Mouse (Mus musculus) MEL (cell line): Measurements from ENCODE around the gene Hoxc9. TPM values are rescaled to one million over a fixed set of nuclear protein-coding genes. Genes with fewer than 3 reads are reported as not detected.

ENCODE experiments used
- DNase-seq: peaks from one replicate; pipeline ENCODE4 v3.0.0; 2011; ENCODE audit warnings: low read depth, low spot score
- H3K27ac ChIP-seq: 2 replicates; pipeline ENCODE4 v1.5.1; 2012; ENCODE audit warnings: low read depth, mild to moderate bottlenecking, control low read depth, low read length, moderate library complexity; ENCODE audit not compliant: control insufficient read depth
- H3K27me3 ChIP-seq, 2 experiments: fragments of 150-350 bp in 1 of 2; sonication (generic) in 1 of 2; 2 replicates each; pipeline ENCODE4 v1.6.1; 2012; ENCODE audit warnings: low read length in 2 of 2, mild to moderate bottlenecking in 2 of 2, improper control_type of control experiment in 1 of 2, moderate library complexity in 1 of 2; ENCODE audit not compliant: insufficient read depth in 2 of 2, control insufficient read depth in 1 of 2
- H3K36me3 ChIP-seq, 2 experiments: 2 replicates each; pipeline ENCODE4 v1.6.1; 2012 to 2014; ENCODE audit warnings: low read length in 2 of 2, improper control_type of control experiment in 1 of 2, inconsistent platforms in 1 of 2, mild to moderate bottlenecking in 1 of 2; ENCODE audit not compliant: insufficient read depth in 2 of 2, control insufficient read depth in 1 of 2
- H3K4me1 ChIP-seq, 2 experiments: fragments of 150-350 bp in 1 of 2; sonication (generic) in 1 of 2; 2 replicates each; pipeline ENCODE4 v1.6.1; 2012; ENCODE audit warnings: low read length in 2 of 2, improper control_type of control experiment in 1 of 2, mild to moderate bottlenecking in 1 of 2; ENCODE audit not compliant: insufficient read depth in 2 of 2, control insufficient read depth in 1 of 2
- H3K4me3 ChIP-seq, 2 experiments: fragments of 150-350 bp in 1 of 2; sonication (generic) in 1 of 2; 2 replicates each; pipeline ENCODE4 v1.5.1; 2012; ENCODE audit warnings: low read depth in 2 of 2, low read length in 2 of 2, mild to moderate bottlenecking in 2 of 2, moderate library complexity in 2 of 2, control low read depth in 1 of 2, improper control_type of control experiment in 1 of 2; ENCODE audit not compliant: control insufficient read depth in 1 of 2, insufficient read depth in 1 of 2
- H3K79me2 ChIP-seq: 2 replicates; pipeline ENCODE4 v1.6.1; 2012; ENCODE audit warnings: mild to moderate bottlenecking, low read length, moderate library complexity; ENCODE audit not compliant: control insufficient read depth, poor library complexity, insufficient read depth
- H3K9ac ChIP-seq: 2 replicates; pipeline ENCODE4 v1.6.1; 2012; ENCODE audit warnings: low read depth, mild to moderate bottlenecking, control low read depth, low read length, moderate library complexity; ENCODE audit not compliant: control insufficient read depth, poor library complexity, severe bottlenecking
- H3K9me3 ChIP-seq: fragments of 150-350 bp; sonication (generic); replicated peaks from 2 replicates; pipeline ENCODE4 v1.6.1; 2012; ENCODE audit warnings: mild to moderate bottlenecking, low read length, improper control_type of control experiment, moderate library complexity; ENCODE audit not compliant: insufficient read depth
- BHLHE40 ChIP-seq: IDR thresholded peaks from 2 replicates; pipeline ENCODE4 v1.6.1; 2012; ENCODE audit warnings: low read depth, mild to moderate bottlenecking, inconsistent platforms, low read length, improper control_type of control experiment, borderline replicate concordance
- CHD1 ChIP-seq: IDR thresholded peaks from 2 replicates; pipeline ENCODE4 v1.6.1; 2012; ENCODE audit warnings: low read depth, mild to moderate bottlenecking, inconsistent platforms, low read length, improper control_type of control experiment
- CHD2 ChIP-seq: IDR thresholded peaks from 2 replicates; pipeline ENCODE4 v1.6.1; 2011; ENCODE audit warnings: low read length, improper control_type of control experiment
- CTCF ChIP-seq, 3 experiments: IDR thresholded peaks in 2 of 3; conservative IDR thresholded peaks in 1 of 3; 2 replicates each; pipeline ENCODE4 v1.5.1; 2011 to 2012; ENCODE audit warnings: low read length in 3 of 3, low read depth in 2 of 3, mild to moderate bottlenecking in 2 of 3, improper control_type of control experiment in 1 of 3, inconsistent platforms in 1 of 3, mixed read lengths in 1 of 3, moderate library complexity in 1 of 3; ENCODE audit not compliant: control insufficient read depth in 1 of 3, insufficient read depth in 1 of 3, poor library complexity in 1 of 3, severe bottlenecking in 1 of 3
- EP300 ChIP-seq, 2 experiments: IDR thresholded peaks; 2 replicates each; pipeline ENCODE4 v1.6.1; 2011; ENCODE audit warnings: improper control_type of control experiment in 2 of 2, low read length in 2 of 2, low read depth in 1 of 2, mild to moderate bottlenecking in 1 of 2
- HCFC1 ChIP-seq: IDR thresholded peaks from 2 replicates; pipeline ENCODE4 v1.6.1; 2012; ENCODE audit warnings: low read depth, mild to moderate bottlenecking, inconsistent platforms, low read length, improper control_type of control experiment, moderate library complexity
- KAT2A ChIP-seq: conservative IDR thresholded peaks from 2 replicates; pipeline ENCODE4 v1.6.1; 2012; ENCODE audit warnings: low read depth, low read length, improper control_type of control experiment, inconsistent platforms
- MAZ ChIP-seq: IDR thresholded peaks from 2 replicates; pipeline ENCODE4 v1.6.1; 2012; ENCODE audit warnings: low read depth, mild to moderate bottlenecking, inconsistent platforms, low read length, improper control_type of control experiment
- MXI1 ChIP-seq: IDR thresholded peaks from 2 replicates; pipeline ENCODE4 v1.6.1; 2011; ENCODE audit warnings: mild to moderate bottlenecking, low read depth, low read length, improper control_type of control experiment
- NRF1 ChIP-seq: IDR thresholded peaks from 2 replicates; pipeline ENCODE4 v1.6.1; 2014; ENCODE audit warnings: low read depth, mild to moderate bottlenecking, inconsistent platforms, low read length, improper control_type of control experiment, moderate library complexity; ENCODE audit not compliant: poor library complexity, insufficient read depth, severe bottlenecking
- POLR2A ChIP-seq, 2 experiments: IDR thresholded peaks; 2 replicates each; pipeline ENCODE4 v1.6.1; 2011 to 2012; ENCODE audit warnings: low read length in 2 of 2, mild to moderate bottlenecking in 2 of 2, control low read depth in 1 of 2, improper control_type of control experiment in 1 of 2, low read depth in 1 of 2, moderate library complexity in 1 of 2; ENCODE audit not compliant: control insufficient read depth in 1 of 2, insufficient read depth in 1 of 2, poor library complexity in 1 of 2
- RAD21 ChIP-seq: IDR thresholded peaks from 2 replicates; pipeline ENCODE4 v1.6.1; 2011; ENCODE audit warnings: mild to moderate bottlenecking, low read depth, low read length, improper control_type of control experiment
- RCOR1 ChIP-seq: IDR thresholded peaks from 2 replicates; pipeline ENCODE4 v1.6.1; 2012; ENCODE audit warnings: low read depth, mild to moderate bottlenecking, inconsistent platforms, low read length, improper control_type of control experiment
- SMC3 ChIP-seq: IDR thresholded peaks from 2 replicates; pipeline ENCODE4 v1.6.1; 2011; ENCODE audit warnings: low read depth, low read length, improper control_type of control experiment
- TBP ChIP-seq: IDR thresholded peaks from 2 replicates; pipeline ENCODE4 v1.8.0; 2011; ENCODE audit warnings: low read depth, low read length, improper control_type of control experiment
- USF1 ChIP-seq: IDR thresholded peaks from 2 replicates; pipeline ENCODE4 v1.6.1; 2014; ENCODE audit warnings: low read depth, mild to moderate bottlenecking, inconsistent platforms, low read length, improper control_type of control experiment, moderate library complexity
- USF2 ChIP-seq, 2 experiments: IDR thresholded peaks; 2 replicates each; pipeline ENCODE4 v1.6.1; 2011 to 2012; ENCODE audit warnings: improper control_type of control experiment in 2 of 2, low read length in 2 of 2, borderline replicate concordance in 1 of 2, inconsistent platforms in 1 of 2, low read depth in 1 of 2, mild to moderate bottlenecking in 1 of 2; ENCODE audit not compliant: insufficient read depth in 1 of 2
- ZC3H11A ChIP-seq: IDR thresholded peaks from 2 replicates; pipeline ENCODE4 v1.6.1; 2012; ENCODE audit warnings: low read depth, mild to moderate bottlenecking, inconsistent platforms, low read length, improper control_type of control experiment
- ZMIZ1 ChIP-seq: IDR thresholded peaks from 2 replicates; pipeline ENCODE4 v1.6.1; 2012; ENCODE audit warnings: low read depth, mild to moderate bottlenecking, inconsistent platforms, low read length, improper control_type of control experiment, moderate library complexity
- ZNF384 ChIP-seq: IDR thresholded peaks from 2 replicates; pipeline ENCODE4 v1.6.1; 2012; ENCODE audit warnings: low read depth, mild to moderate bottlenecking, inconsistent platforms, low read length, improper control_type of control experiment
- polyA plus RNA-seq, 2 experiments: library from polyadenylated mRNA; stranded (reverse) in 1 of 2; unstranded in 1 of 2; fragments of >175 nt in 1 of 2; fragments of >200 nt in 1 of 2; gene quantifications; 2 replicates each; pipeline versions ENCODE4 v1.2.1 to v1.2.4; 2012; ENCODE audit warnings: low replicate concordance in 2 of 2, low read depth in 1 of 2; ENCODE audit not compliant: insufficient read length in 2 of 2, insufficient read depth in 1 of 2, missing spikeins in 1 of 2
- total RNA-seq: library from RNA; depleted of rRNA; stranded (reverse); fragments of 300-350 nt; gene quantifications from 2 replicates; pipeline ENCODE4 v1.2.3, GENCODE M21; 2012

Hoxc9 gene
- total and polyA plus RNA-seq, 3 experiments = 4.1 to 400 (median 9.5) TPM

DNA sequence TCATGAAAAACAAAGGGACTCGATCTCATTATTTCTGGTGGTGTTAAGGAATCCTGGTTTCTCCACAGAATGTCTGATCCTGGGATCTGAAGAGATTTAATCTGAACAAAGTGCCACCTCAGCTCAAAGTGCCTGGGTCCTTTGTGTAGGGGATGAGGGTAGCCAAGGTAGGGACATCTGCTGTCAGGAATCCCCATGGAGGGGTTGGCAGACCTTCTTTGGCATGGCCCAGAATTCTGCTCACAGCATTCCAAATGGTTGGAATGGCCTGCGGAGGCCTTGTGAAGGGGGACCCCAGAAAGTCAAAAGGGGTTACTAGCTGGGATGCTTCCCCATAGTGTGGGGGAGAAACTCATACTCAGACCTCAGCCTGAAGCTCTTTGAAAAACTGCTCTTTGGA lies 27.4 kb upstream of the Hoxc9 start:
- Histone ChIP-seq H3K4me1 (peaks cover 5 to 6% of the 10 kb centered on the region in 2 experiments; a peak in 3 of 4 replicates), H3K79me2 (no peaks in the 10 kb centered on the region; the same call in 1 of the 2 replicates), H3K9me3 (no peaks in the 10 kb centered on the region), H3K4me3 (no peak overlapping the region), H3K9ac (no peak overlapping the region), H3K27ac (no peak overlapping the region), H3K27me3 (peaks cover 22 to 37% of the 10 kb centered on the region in 2 experiments), H3K36me3 (peaks cover 0 to 5% of the 10 kb centered on the region in 2 experiments; a peak in 1 of 4 replicates)
- TF ChIP-seq USF2 (IDR thresholded peaks at IDR 0.05; ENCODE audit: borderline replicate concordance in 1 of 2, insufficient read depth in 1 of 2, low read depth in 1 of 2, low read length in 2 of 2) = no peak
- TF ChIP-seq HCFC1 = no peak
- TF ChIP-seq CHD1 = no peak
- TF ChIP-seq ZC3H11A = no peak
- no peak for TF ChIP-seq USF1
- DNase-seq = no peak

DNA sequence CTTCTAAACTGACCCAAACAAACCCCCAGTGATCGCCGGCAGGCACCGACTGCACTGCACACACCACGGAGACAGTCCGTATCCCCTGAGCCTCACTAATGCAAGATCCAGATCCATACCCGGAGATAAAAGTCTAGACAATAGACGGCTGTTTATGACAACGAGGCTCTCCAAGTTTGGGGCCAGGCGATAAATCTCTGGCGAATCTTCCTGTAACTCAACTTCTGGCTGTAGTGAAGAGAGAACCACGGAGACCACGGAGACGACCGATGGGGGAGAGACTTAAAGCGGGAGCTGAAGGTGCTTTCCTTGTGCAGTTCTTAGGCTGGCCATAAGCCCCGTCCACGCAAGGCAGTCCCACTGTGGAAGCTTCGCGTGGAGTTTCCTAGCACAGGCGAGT lies 26.5 kb upstream of the Hoxc9 start:
- Histone ChIP-seq H3K9me3 (no peaks in the 10 kb centered on the region), H3K79me2 (no peaks in the 10 kb centered on the region; the same call in 1 of the 2 replicates), H3K36me3 (peaks cover 0 to 5% of the 10 kb centered on the region in 2 experiments; a peak in 1 of 4 replicates), H3K27ac (no peak overlapping the region), H3K4me1 (peaks cover 5 to 6% of the 10 kb centered on the region in 2 experiments; a peak in 3 of 4 replicates), H3K9ac (no peak overlapping the region), H3K4me3 (no peak overlapping the region), H3K27me3 (peaks cover 22 to 38% of the 10 kb centered on the region in 2 experiments)
- DNase-seq = no peak
- TF ChIP-seq RAD21 (no peak), MXI1 (no peak), CTCF (IDR thresholded peaks at IDR 0.05 in 2 of 3, conservative IDR thresholded peaks at IDR 0.05 in 1 of 3; ENCODE audit: control insufficient read depth in 1 of 3, insufficient read depth in 1 of 3, low read depth in 2 of 3, low read length in 3 of 3, poor library complexity in 1 of 3, severe bottlenecking in 1 of 3) (no peak), ZMIZ1 (no peak), ZC3H11A (no peak), POLR2A (IDR thresholded peaks at IDR 0.05; ENCODE audit: control insufficient read depth in 1 of 2, insufficient read depth in 1 of 2, low read depth in 1 of 2, low read length in 2 of 2, poor library complexity in 1 of 2) (no peak)

DNA sequence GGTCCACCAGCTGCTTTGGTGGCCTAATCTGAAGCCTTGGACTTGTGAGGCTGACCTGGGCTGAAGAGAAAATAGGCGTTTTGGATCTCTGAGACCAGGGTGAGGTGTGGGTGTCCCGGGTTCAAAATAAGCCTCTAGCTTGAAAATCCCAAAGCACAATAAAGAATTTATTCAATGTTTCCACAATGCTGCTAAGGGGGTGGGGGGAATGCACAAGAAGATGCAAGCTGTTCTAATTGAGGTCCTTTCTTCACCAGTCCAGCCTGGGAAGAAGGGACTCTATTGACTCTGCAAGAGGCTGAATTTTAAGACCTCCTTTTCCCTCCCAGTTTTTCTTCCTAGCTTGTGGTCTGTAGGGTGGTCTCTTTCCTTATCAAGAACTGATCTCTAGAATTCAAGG lies 25.4 kb upstream of the Hoxc9 start:
- H3K36me3 ChIP-seq = peaks cover 0 to 2% of the 10 kb centered on the region in 2 experiments; a peak in 1 of 4 replicates
- H3K4me3 ChIP-seq = no peak overlapping the region
- H3K79me2 ChIP-seq = no peaks in the 10 kb centered on the region
- TF ChIP-seq CHD2 = no peak
- no peak for TF ChIP-seq BHLHE40
- no peak for TF ChIP-seq USF2 (IDR thresholded peaks at IDR 0.05; ENCODE audit: borderline replicate concordance in 1 of 2, insufficient read depth in 1 of 2, low read depth in 1 of 2, low read length in 2 of 2)
- TF ChIP-seq RCOR1 = no peak
- TF ChIP-seq ZNF384 = no peak
- no peak for TF ChIP-seq POLR2A (IDR thresholded peaks at IDR 0.05; ENCODE audit: control insufficient read depth in 1 of 2, insufficient read depth in 1 of 2, low read depth in 1 of 2, low read length in 2 of 2, poor library complexity in 1 of 2)
- TF ChIP-seq TBP = no peak
- no peak for TF ChIP-seq NRF1
- no peak for TF ChIP-seq KAT2A
- no peak for TF ChIP-seq EP300 (IDR thresholded peaks at IDR 0.05; ENCODE audit: low read depth in 1 of 2, low read length in 2 of 2)
- no peak for TF ChIP-seq SMC3
- TF ChIP-seq MAZ = no peak
- no peak overlapping the region for H3K27ac ChIP-seq
- peaks cover 22 to 38% of the 10 kb centered on the region in 2 experiments for H3K27me3 ChIP-seq
- no peak overlapping the region for H3K9ac ChIP-seq
- H3K4me1 ChIP-seq = peaks cover 4 to 5% of the 10 kb centered on the region in 2 experiments; a peak in 2 of 4 replicates
- H3K9me3 ChIP-seq = no peaks in the 10 kb centered on the region
- no peak for DNase-seq
